Mouse (Mus musculus) liver, adult 2 months (tissue): Measurements from ENCODE around the gene Trim29. TPM values are rescaled to one million over a fixed set of nuclear protein-coding genes. Genes with fewer than 3 reads are reported as not detected.

Experiments used
- DNase-seq: peaks from one replicate; pipeline ENCODE4 v3.0.0-alpha.2; 2011; ENCODE audit warnings: low read depth, low spot score; ENCODE audit errors: extremely low read depth
- H3K27ac ChIP-seq: fragments of 200-500 bp; replicated peaks from 2 replicates; pipeline ENCODE4 v1.5.1; 2012; ENCODE audit warnings: low read depth, mild to moderate bottlenecking, control low read depth, inconsistent platforms, low read length; ENCODE audit not compliant: insufficient read depth
- H3K27me3 ChIP-seq: fragments of 200-500 bp; 2 replicates; pipeline ENCODE4 v1.6.1; 2012; ENCODE audit warnings: mild to moderate bottlenecking, moderate library complexity, low read length, inconsistent platforms; ENCODE audit not compliant: control insufficient read depth, insufficient read depth
- H3K36me3 ChIP-seq: fragments of 200-500 bp; 2 replicates; pipeline ENCODE4 v1.6.1; 2012; ENCODE audit warnings: low read length, inconsistent platforms; ENCODE audit not compliant: control insufficient read depth, insufficient read depth
- H3K4me1 ChIP-seq: fragments of 200-500 bp; 2 replicates; pipeline ENCODE4 v1.6.1; 2011; ENCODE audit warnings: low read length; ENCODE audit not compliant: control insufficient read depth, insufficient read depth
- H3K4me3 ChIP-seq: fragments of 200-500 bp; 2 replicates; pipeline ENCODE4 v1.5.1; 2011; ENCODE audit warnings: low read depth, mild to moderate bottlenecking, control low read depth, low read length, moderate library complexity; ENCODE audit not compliant: insufficient read depth
- H3K79me2 ChIP-seq: fragments of 200-500 bp; 2 replicates; pipeline ENCODE4 v1.6.1; 2012; ENCODE audit warnings: inconsistent platforms, mild to moderate bottlenecking, low read length, moderate library complexity; ENCODE audit not compliant: control insufficient read depth, insufficient read depth
- H3K9ac ChIP-seq: fragments of 200-500 bp; 2 replicates; pipeline ENCODE4 v1.6.1; 2012; ENCODE audit warnings: low read depth, mild to moderate bottlenecking, control low read depth, inconsistent platforms, low read length
- CTCF ChIP-seq: fragments of 200-500 bp; IDR thresholded peaks from 2 replicates; pipeline ENCODE4 v1.5.1; 2011; ENCODE audit warnings: low read depth, low read length, control low read depth
- POLR2A ChIP-seq: fragments of 200-500 bp; IDR thresholded peaks from 2 replicates; pipeline ENCODE4 v1.6.1; 2011; ENCODE audit warnings: low read length, control low read depth; ENCODE audit not compliant: insufficient read depth; ENCODE audit errors: extremely low read depth
- WGBS: fragments of 180-500 bp; shearing (Covaris S2); methylation state at CpG from one replicate; pipeline ENCODE4 v1.1.7; 2018; 5-methylcytosine and 5-hydroxymethylcytosine counted together
- polyA plus RNA-seq: library from polyadenylated mRNA; depleted of rRNA; stranded (reverse); fragments of >200 nt; gene quantifications from 2 replicates; pipeline ENCODE4 v1.2.3, GENCODE M21; 2012
- total RNA-seq: library from RNA; depleted of rRNA; stranded (reverse); fragments of >200 nt; gene quantifications from 2 replicates; pipeline ENCODE4 v1.2.3, GENCODE M21; 2014

Gene Trim29
- total and polyA plus RNA-seq, 2 experiments: not detected

DNA sequence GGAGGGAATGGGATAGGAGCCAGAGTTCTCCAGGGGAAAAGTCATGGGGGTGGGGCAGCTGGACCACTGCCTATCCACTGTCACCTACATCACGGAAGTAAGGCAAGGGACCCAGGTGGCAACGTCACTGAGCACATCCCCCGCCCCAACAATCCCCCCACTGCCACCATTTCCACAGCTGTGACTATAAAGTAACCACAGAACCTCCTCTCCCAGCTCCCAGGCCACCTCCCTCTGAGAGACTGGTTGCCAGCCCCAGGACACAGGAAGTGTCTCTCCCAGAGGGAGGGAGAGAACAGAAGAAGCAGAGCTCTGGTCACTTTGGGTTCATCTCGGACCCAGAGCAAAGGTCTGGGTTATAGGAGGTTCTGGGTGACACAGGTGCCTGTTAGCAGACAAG is 27.0 kb downstream of the Trim29 start:
- 61% methylated on average over 4 of the region's 4 CpGs for WGBS
- H3K36me3 ChIP-seq: no peaks in the 10 kb centered on the region
- H3K4me1 ChIP-seq: no peaks in the 10 kb centered on the region
- no peaks in the 10 kb centered on the region for H3K79me2 ChIP-seq
- no peak overlapping the region for H3K9ac ChIP-seq
- H3K27ac ChIP-seq: no peak overlapping the region
- H3K4me3 ChIP-seq: no peak overlapping the region
- TF ChIP-seq POLR2A (no peak), CTCF (no peak)
- H3K27me3 ChIP-seq: no peaks in the 10 kb centered on the region
- no peak for DNase-seq

DNA sequence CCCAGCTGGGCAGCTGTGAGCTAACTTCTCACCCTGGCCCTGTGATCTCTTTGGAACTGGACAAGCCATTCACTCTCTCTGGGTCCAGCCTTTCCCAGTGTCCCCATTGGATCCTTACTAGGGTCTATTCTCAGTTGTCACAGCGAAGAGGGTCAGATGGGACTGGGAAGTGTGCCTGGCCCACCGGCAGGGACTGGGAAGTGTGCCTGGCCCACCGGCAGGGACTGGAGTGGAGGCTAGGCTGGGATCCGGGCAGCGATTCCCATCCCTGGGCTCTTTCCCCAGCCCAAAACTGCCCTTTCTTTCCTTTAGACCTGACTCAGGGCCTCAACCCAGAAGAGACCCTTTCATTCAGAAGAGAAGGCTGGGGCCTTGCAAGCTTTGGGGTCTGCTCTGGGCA is 27.4 kb downstream of the Trim29 start:
- Histone ChIP-seq H3K36me3 (no peaks in the 10 kb centered on the region), H3K27me3 (no peaks in the 10 kb centered on the region), H3K4me1 (no peaks in the 10 kb centered on the region), H3K79me2 (no peaks in the 10 kb centered on the region), H3K27ac (no peak overlapping the region), H3K9ac (no peak overlapping the region), H3K4me3 (no peak overlapping the region)
- TF ChIP-seq POLR2A (no peak), CTCF (no peak)
- no peak for DNase-seq
- 71% methylated on average over 5 of the region's 5 CpGs for WGBS

DNA sequence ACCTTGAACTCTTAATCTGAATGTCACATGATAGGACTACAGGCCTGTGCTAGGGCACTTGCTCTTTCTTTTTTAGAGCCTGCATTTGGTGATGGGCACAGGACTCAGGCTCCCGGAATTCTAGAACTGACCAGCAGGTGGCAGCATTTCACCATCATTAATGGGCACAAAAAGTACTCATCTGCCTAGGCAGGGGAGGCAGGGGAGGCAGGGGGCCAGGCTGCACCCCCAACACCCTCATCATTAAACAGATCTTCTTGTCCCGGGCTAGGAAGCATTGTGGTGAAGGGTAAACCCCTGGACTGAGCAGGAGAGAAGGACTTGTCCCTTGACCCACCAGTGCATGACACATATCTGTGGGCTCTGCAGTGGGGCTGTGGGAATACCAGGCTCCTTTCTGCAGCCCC is 29.0 kb downstream of the Trim29 start:
- no peak overlapping the region for H3K27ac ChIP-seq
- no peak overlapping the region for H3K4me3 ChIP-seq
- H3K27me3 ChIP-seq: no peaks in the 10 kb centered on the region
- peak; percentile 74 for TF ChIP-seq CTCF
- TF ChIP-seq POLR2A: no peak
- H3K36me3 ChIP-seq: no peaks in the 10 kb centered on the region
- no peaks in the 10 kb centered on the region for H3K79me2 ChIP-seq
- WGBS: 0% methylated on average over 2 of the region's 2 CpGs
- no peaks in the 10 kb centered on the region for H3K4me1 ChIP-seq
- peak; percentile 24 for DNase-seq
- no peak overlapping the region for H3K9ac ChIP-seq

DNA sequence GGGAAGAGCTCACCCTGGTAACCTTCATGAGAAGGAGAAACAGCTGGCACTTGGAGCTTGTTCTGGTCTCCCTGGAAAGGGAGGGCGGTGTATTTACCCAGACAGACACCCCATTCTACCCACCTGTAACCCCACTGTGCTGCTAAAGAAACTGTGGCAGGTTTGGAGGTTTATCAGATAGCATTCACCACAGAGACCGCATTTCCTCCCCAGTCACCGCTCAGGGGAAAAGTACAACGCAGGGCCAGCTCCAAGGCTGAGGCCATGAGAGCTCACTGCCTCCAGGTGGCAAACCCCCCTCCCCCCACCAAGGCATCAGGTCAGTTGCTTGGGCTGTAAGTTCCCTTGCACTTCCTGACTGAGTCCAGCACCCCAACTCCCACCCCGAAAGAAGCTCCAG is 39.4 kb downstream of the Trim29 start:
- H3K27me3 ChIP-seq: no peaks in the 10 kb centered on the region
- H3K36me3 ChIP-seq: no peaks in the 10 kb centered on the region
- no peak overlapping the region for H3K9ac ChIP-seq
- no peaks in the 10 kb centered on the region for H3K79me2 ChIP-seq
- H3K27ac ChIP-seq: no peak overlapping the region
- 31% methylated on average over 5 of the region's 5 CpGs for WGBS
- no peak for TF ChIP-seq CTCF
- no peak for TF ChIP-seq POLR2A
- no peak overlapping the region for H3K4me3 ChIP-seq
- no peaks in the 10 kb centered on the region for H3K4me1 ChIP-seq
- no peak for DNase-seq

DNA sequence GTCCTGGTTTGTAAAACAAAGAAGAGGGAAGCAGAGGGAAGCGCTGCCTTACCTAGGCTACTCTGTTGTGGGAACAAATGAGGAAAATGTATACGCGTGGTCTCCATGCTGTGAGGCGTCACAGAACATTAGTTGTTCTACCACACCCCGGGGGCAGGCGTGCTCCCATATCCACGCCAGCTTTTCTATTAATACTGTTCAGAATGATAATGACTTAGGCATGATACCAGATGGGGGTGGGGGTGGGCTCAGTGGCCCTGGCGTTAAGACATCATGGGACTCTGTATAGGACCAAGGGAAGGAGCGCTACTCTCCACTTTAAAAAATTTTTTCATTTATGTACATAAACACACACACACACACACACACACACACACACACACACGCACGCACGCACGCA is 40.4 kb downstream of the Trim29 start:
- H3K79me2 ChIP-seq: no peaks in the 10 kb centered on the region
- no peaks in the 10 kb centered on the region for H3K27me3 ChIP-seq
- DNase-seq: no peak
- no peaks in the 10 kb centered on the region for H3K36me3 ChIP-seq
- WGBS: 78% methylated on average over 13 of the region's 13 CpGs
- no peak overlapping the region for H3K4me3 ChIP-seq
- H3K4me1 ChIP-seq: no peaks in the 10 kb centered on the region
- H3K9ac ChIP-seq: no peak overlapping the region
- TF ChIP-seq CTCF (no peak), POLR2A (no peak)
- H3K27ac ChIP-seq: no peak overlapping the region

DNA sequence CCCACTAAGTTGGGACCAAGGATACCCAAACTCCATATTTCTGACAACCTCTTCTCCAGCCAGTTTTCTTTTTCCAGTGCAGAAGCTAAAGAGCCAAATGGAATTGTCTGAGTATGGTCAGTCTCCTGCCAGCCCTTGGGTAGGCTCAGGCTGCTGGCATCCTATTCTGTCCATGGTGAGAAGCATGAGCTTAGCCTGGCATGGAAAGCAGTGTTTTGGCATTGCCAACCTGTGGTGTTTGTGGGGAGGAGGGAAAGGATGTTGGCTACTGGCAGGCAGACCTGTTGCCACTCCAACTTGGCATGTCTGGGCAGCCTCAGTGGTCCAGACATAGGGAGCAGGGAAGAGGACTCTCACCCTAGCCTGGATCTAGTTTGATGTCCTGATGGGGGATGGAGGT is 46.4 kb downstream of the Trim29 start:
- Histone ChIP-seq H3K79me2 (no peaks in the 10 kb centered on the region), H3K27me3 (no peaks in the 10 kb centered on the region; the same call in 1 of the 2 replicates), H3K9ac (no peak overlapping the region), H3K36me3 (no peaks in the 10 kb centered on the region), H3K4me1 (no peaks in the 10 kb centered on the region), H3K27ac (no peak overlapping the region), H3K4me3 (no peak overlapping the region)
- TF ChIP-seq CTCF (no peak), POLR2A (no peak)
- no peak for DNase-seq
